Mouse (Mus musculus): ENCODE data around the gene Arhgap22. TPM values are rescaled to one million over a fixed set of nuclear protein-coding genes. Genes with fewer than 3 reads are reported as not detected.

Arhgap22 gene
- polyA plus RNA-seq, 1 experiment from 2014 or later, result 0.94 TPM

DNA sequence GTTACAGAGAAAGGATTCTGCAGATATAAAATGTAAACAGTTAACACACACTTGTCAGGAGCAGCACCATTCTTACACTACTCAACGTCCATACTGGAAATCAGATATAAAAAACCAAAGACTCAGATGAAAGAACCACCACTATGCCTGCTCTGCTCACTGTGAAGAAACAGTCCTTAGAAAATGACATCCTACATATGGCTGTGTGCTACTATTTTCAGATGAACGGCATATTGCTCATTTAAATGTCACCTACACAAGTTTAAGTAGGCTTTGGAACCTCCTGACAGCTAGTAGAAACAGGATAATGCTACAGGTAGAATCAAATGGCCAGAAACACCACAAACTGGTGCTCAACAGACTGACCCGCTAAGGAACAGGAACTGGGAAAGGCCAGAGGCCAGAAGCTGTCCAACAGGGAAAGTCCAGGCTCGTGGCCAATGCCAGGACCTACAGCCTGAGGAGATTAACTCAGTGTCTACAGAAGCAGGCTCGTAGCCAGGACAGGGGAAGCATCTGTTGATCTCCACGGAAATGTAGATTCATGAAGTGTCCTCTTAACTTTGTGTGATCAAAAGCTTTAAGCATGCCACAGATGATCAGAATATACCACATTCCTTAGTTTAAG is 167.1 kb downstream of the Arhgap22 start:
- ATAC-seq (ENCODE audit: low FRiP score), result no peak
- Histone ChIP-seq H3K9me3 (ENCODE audit: control insufficient read depth, low read length) (no peaks in the 10 kb centered on the region), H3K4me3 (ENCODE audit: low read depth, low read length) (no peak overlapping the region), H3K27me3 (ENCODE audit: control insufficient read depth, insufficient read depth, low read length) (no peaks in the 10 kb centered on the region), H3K27ac (ENCODE audit: low read depth, low read length) (no peak overlapping the region), H3K9ac (ENCODE audit: low read depth, low read length) (no peak overlapping the region), H3K4me2 (replicated peaks; ENCODE audit: low read depth, low read length) (no peak overlapping the region), H3K4me1 (replicated peaks; ENCODE audit: control insufficient read depth, insufficient read depth, low read length) (no peaks in the 10 kb centered on the region), H3K36me3 (ENCODE audit: control insufficient read depth, insufficient read depth, low read length) (peaks cover 2% of the 10 kb centered on the region; the same call in 1 of the 2 replicates)
- WGBS, result 91% methylated on average over 6 of the region's 6 CpGs
- DNase-seq (ENCODE audit: low spot score), result no peak

DNA sequence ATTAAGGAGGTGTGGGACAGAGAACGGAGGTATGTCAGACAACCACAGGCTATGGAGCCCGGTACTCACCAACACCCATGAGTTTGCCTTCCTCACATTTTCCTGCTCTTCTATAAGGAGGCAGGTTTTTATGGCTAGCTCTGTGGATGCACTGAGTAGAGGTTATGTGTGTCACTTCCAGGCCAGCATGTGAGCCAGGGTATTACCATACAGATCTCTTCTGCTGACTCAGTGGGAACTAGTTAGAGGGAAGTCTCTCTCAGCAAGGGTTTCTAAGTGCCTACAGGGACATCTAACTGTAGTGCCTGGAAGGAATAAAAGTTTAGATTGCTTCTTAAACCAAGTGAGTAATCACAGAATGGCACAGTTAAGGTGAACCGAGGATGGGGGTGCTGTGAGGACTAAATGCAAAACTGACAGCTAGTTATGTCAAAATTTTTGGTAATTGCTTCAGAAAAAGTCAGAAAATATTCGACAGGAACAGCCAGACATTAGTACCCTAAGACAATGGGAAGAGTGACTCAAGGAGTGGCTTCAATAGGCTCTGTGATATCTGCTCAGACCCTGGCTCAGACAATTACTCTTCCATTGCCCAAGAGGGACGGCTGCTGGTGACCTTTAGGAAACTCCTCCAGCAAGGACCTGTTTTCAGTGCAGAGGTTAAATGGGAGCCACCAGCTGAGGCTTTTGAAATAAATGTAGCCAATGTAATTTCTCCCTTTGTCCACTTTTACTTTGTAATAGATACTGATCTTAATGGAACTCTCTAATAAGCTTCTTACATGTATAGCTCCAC is 184.4 kb downstream of the Arhgap22 start:
- ATAC-seq (ENCODE audit: low FRiP score), result no peak

DNA sequence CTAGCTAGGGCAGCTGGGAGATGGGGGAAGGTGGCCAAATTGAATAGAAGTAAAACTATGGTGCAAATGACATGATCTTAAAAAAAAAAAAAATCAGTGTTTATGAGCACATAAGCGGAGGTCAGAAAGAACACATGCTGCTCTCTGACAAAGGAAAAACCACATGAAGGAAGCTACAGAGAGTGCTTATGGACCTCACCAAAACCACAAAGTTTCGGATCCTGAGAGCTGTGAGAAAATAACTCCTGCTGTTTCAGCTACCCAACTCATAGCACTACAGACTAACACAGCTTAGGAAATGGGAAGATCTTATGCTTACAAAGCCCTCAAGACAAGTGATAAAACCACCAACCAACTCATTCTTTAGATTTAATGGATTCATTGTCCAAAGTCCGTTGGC is 186.2 kb downstream of the Arhgap22 start:
- Histone ChIP-seq H3K36me3 (ENCODE audit: control insufficient read depth, insufficient read depth, low read length) (no peaks in the 10 kb centered on the region), H3K9ac (ENCODE audit: low read depth, low read length) (no peak overlapping the region), H3K4me1 (replicated peaks; ENCODE audit: control insufficient read depth, insufficient read depth, low read length) (no peaks in the 10 kb centered on the region), H3K4me2 (replicated peaks; ENCODE audit: low read depth, low read length) (no peak overlapping the region), H3K4me3 (ENCODE audit: low read depth, low read length) (no peak overlapping the region), H3K27ac (ENCODE audit: low read depth, low read length) (no peak overlapping the region), H3K27me3 (ENCODE audit: control insufficient read depth, insufficient read depth, low read length) (no peaks in the 10 kb centered on the region), H3K9me3 (ENCODE audit: control insufficient read depth, low read length) (no peaks in the 10 kb centered on the region)
- no peak for ATAC-seq (ENCODE audit: low FRiP score)
- no peak for DNase-seq (ENCODE audit: low spot score)
- WGBS, result 86% methylated on average over 3 of the region's 3 CpGs

More for the DNA sequence above, 184.4 kb downstream of the Arhgap22 start:
- Histone ChIP-seq H3K4me3 (ENCODE audit: low read depth, low read length) (no peak overlapping the region), H3K9me3 (ENCODE audit: control insufficient read depth, low read length) (no peaks in the 10 kb centered on the region), H3K4me2 (replicated peaks; ENCODE audit: low read depth, low read length) (no peak overlapping the region), H3K36me3 (ENCODE audit: control insufficient read depth, insufficient read depth, low read length) (no peaks in the 10 kb centered on the region), H3K27ac (ENCODE audit: low read depth, low read length) (no peak overlapping the region), H3K4me1 (replicated peaks; ENCODE audit: control insufficient read depth, insufficient read depth, low read length) (no peaks in the 10 kb centered on the region), H3K27me3 (ENCODE audit: control insufficient read depth, insufficient read depth, low read length) (no peaks in the 10 kb centered on the region), H3K9ac (ENCODE audit: low read depth, low read length) (no peak overlapping the region)
- 88% methylated on average over 5 of the region's 5 CpGs for WGBS
- no peak for DNase-seq (ENCODE audit: low spot score)

DNA sequence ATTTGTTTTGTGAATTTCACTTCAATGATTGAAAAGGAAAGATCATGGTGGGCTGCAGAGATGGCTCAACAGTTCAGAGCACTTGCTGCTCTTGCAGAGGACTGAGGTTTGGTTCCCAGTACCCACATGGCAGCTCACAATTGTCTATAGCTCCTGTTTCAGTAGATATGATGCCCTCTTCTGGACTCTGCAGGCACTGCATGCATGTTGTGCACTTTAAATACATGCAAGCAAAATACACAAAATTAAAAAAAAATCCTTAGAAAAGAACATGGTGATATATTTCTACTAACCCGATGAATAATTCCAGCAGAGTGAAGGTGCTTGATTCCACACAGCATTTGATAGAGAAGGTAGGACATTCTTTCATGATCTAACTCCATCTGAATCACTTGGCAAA is 188.5 kb downstream of the Arhgap22 start:
- H3K4me1 ChIP-seq (replicated peaks; ENCODE audit: control insufficient read depth, insufficient read depth, low read length), result no peaks in the 10 kb centered on the region
- 92% methylated on average over 1 of the region's 1 CpGs for WGBS

DNA sequence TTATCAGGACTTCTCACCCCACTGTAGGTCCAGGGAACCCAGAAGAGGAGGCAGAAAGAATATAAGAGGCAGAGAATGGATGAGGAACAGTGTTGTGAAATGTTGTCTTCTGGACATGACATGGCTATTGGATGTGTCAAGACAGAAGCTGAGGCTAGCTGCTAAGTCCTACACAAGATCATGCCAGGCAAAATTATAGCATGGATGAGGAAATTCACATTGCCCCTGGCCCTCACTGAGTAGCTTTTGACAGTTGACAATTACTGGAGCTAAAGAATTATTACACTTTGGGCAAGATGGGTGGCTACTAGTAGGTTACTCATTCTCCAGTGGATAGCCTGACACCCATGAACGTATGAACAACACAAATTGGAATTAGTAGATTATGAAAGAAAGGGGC is 201.9 kb downstream of the Arhgap22 start:
- ATAC-seq (ENCODE audit: low FRiP score) (no peak), DNase-seq (ENCODE audit: low spot score) (no peak)
- Histone ChIP-seq H3K9me3 (ENCODE audit: control insufficient read depth, low read length) (no peaks in the 10 kb centered on the region), H3K36me3 (ENCODE audit: control insufficient read depth, insufficient read depth, low read length) (no peaks in the 10 kb centered on the region), H3K4me3 (ENCODE audit: low read depth, low read length) (no peak overlapping the region), H3K4me2 (replicated peaks; ENCODE audit: low read depth, low read length) (no peak overlapping the region), H3K4me1 (replicated peaks; ENCODE audit: control insufficient read depth, insufficient read depth, low read length) (no peaks in the 10 kb centered on the region), H3K9ac (ENCODE audit: low read depth, low read length) (no peak overlapping the region), H3K27ac (ENCODE audit: low read depth, low read length) (no peak overlapping the region), H3K27me3 (ENCODE audit: control insufficient read depth, insufficient read depth, low read length) (no peaks in the 10 kb centered on the region)
- WGBS, result 93% methylated on average over 1 of the region's 1 CpGs

More for the DNA sequence above, 188.5 kb downstream of the Arhgap22 start:
- Histone ChIP-seq H3K27me3 (ENCODE audit: control insufficient read depth, insufficient read depth, low read length) (no peaks in the 10 kb centered on the region), H3K36me3 (ENCODE audit: control insufficient read depth, insufficient read depth, low read length) (no peaks in the 10 kb centered on the region), H3K4me3 (ENCODE audit: low read depth, low read length) (no peak overlapping the region), H3K4me2 (replicated peaks; ENCODE audit: low read depth, low read length) (no peak overlapping the region), H3K27ac (ENCODE audit: low read depth, low read length) (no peak overlapping the region), H3K9me3 (ENCODE audit: control insufficient read depth, low read length) (no peaks in the 10 kb centered on the region), H3K9ac (ENCODE audit: low read depth, low read length) (no peak overlapping the region)
- no peak for ATAC-seq (ENCODE audit: low FRiP score)
- DNase-seq (ENCODE audit: low spot score), result no peak

DNA sequence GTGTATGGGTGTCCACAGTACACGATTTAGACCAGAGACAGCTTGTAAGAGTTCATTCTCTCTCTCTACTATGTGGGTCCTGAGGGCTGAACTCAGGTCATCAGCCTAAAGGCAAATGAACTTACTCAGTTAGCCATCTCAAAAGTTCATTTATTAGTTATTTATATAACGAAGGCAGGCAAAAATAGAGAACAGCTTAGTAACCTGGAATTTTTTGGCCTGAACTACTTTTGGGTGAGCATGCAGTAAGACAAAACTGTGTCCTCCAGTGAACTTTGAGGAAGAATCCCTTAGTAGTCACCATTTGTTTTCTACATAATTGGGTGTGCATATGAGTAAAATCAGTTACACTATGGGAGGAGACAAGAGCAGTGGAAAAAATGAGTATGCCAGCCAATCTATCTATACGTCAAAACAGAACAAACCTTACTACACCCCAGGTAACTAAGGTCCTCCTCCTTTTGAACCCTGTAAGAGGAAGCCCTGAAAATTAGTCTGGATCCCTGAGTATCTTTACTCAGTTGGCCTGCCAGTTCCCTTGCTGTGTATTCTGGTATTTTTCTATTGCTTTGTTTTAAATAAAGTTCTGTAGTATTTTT is 204.6 kb downstream of the Arhgap22 start:
- H3K4me2 ChIP-seq (replicated peaks; ENCODE audit: low read depth, low read length), result no peak overlapping the region
- no peaks in the 10 kb centered on the region for H3K27me3 ChIP-seq (ENCODE audit: control insufficient read depth, insufficient read depth, low read length)
- no peak overlapping the region for H3K27ac ChIP-seq (ENCODE audit: low read depth, low read length)
- WGBS, result 93% methylated on average over 3 of the region's 3 CpGs
- no peaks in the 10 kb centered on the region for H3K4me1 ChIP-seq (replicated peaks; ENCODE audit: control insufficient read depth, insufficient read depth, low read length)
- ATAC-seq (ENCODE audit: low FRiP score), result no peak
- no peak for DNase-seq (ENCODE audit: low spot score)
- H3K4me3 ChIP-seq (ENCODE audit: low read depth, low read length), result no peak overlapping the region
- H3K9ac ChIP-seq (ENCODE audit: low read depth, low read length), result no peak overlapping the region
- H3K9me3 ChIP-seq (ENCODE audit: control insufficient read depth, low read length), result no peaks in the 10 kb centered on the region
- H3K36me3 ChIP-seq (ENCODE audit: control insufficient read depth, insufficient read depth, low read length), result no peaks in the 10 kb centered on the region

Other genes starting within 250 kb of the Arhgap22 start
- 0.36 and 0.86 TPM in 2 replicates for gene Lrrc18, start 222.6 kb upstream of the Arhgap22 start, polyA plus RNA-seq (2014; fragmentation: Nextera tagmentation; extraction: Ambion mirVana)
- gene Wdfy4, start 28.5 kb upstream of the Arhgap22 start, polyA plus RNA-seq (2014; fragmentation: Nextera tagmentation; extraction: Ambion mirVana), result 0.04 and 0.11 TPM in 2 replicates
- 26.8 and 36.0 TPM in 2 replicates for gene Mapk8, start 233.1 kb downstream of the Arhgap22 start, polyA plus RNA-seq (2014; fragmentation: Nextera tagmentation; extraction: Ambion mirVana)